Mouse (Mus musculus): Measurements from ENCODE around the gene Slc35e3.

- TF ChIP-seq CTCF (IDR thresholded peaks at IDR 0.05; ENCODE audit: low read depth) (no peak), EP300 (optimal IDR thresholded peaks at IDR 0.05) (no peak)
Observed at GRCm38 (mm10) chr10:117774011-117774816, 28.0 kb upstream of the Slc35e3 start.

Data from stomach, postnatal 0 days (tissue).